Mouse (Mus musculus): ENCODE measurements around the gene Galnt15. TPM values are rescaled to one million over a fixed set of nuclear protein-coding genes. Genes with fewer than 3 reads are reported as not detected.

Gene Galnt15
- polyA plus RNA-seq, 1 experiment from 2014 or later: 0.04 TPM

GRCm38 (mm10) chr14:32098951-32099350 lies 70.2 kb downstream of the Galnt15 start:
- no peak overlapping the region for H3K4me3 ChIP-seq
- WGBS: 98% methylated on average over 3 of the region's 3 CpGs
- DNase-seq (ENCODE audit: low spot score): no peak
- H3K4me1 ChIP-seq: no peaks in the 10 kb centered on the region
- H3K27ac ChIP-seq: no peak overlapping the region
- peaks cover 88% of the 10 kb centered on the region for H3K36me3 ChIP-seq
- H3K27me3 ChIP-seq (ENCODE audit: low read depth, poor library complexity, severe bottlenecking): no peaks in the 10 kb centered on the region
- no peaks in the 10 kb centered on the region for H3K9me3 ChIP-seq (replicated peaks)

GRCm38 (mm10) chr14:32103556-32103955 lies 74.8 kb downstream of the Galnt15 start:
- Histone ChIP-seq H3K27ac (no peak overlapping the region), H3K4me1 (no peaks in the 10 kb centered on the region), H3K4me3 (no peak overlapping the region), H3K36me3 (peaks cover 43% of the 10 kb centered on the region), H3K27me3 (ENCODE audit: low read depth, poor library complexity, severe bottlenecking) (no peaks in the 10 kb centered on the region), H3K9me3 (replicated peaks) (no peaks in the 10 kb centered on the region)
- no peak for DNase-seq (ENCODE audit: low spot score)
- WGBS: 81% methylated on average over 4 of the region's 4 CpGs

GRCm38 (mm10) chr14:32105663-32106062 lies 76.9 kb downstream of the Galnt15 start:
- WGBS: 61% methylated on average over 7 of the region's 7 CpGs
- no peaks in the 10 kb centered on the region for H3K9me3 ChIP-seq (replicated peaks)

GRCm38 (mm10) chr14:32106911-32107310 lies 78.1 kb downstream of the Galnt15 start:
- Histone ChIP-seq H3K36me3 (peaks cover 13% of the 10 kb centered on the region), H3K27ac (no peak overlapping the region), H3K4me3 (no peak overlapping the region), H3K4me1 (no peaks in the 10 kb centered on the region), H3K27me3 (ENCODE audit: low read depth, poor library complexity, severe bottlenecking) (no peaks in the 10 kb centered on the region), H3K9me3 (replicated peaks) (no peaks in the 10 kb centered on the region)
- WGBS: 90% methylated on average over 4 of the region's 4 CpGs
- no peak for DNase-seq (ENCODE audit: low spot score)

More at GRCm38 (mm10) chr14:32105663-32106062, 76.9 kb downstream of the Galnt15 start:
- no peak overlapping the region for H3K4me3 ChIP-seq
- H3K36me3 ChIP-seq: peaks cover 22% of the 10 kb centered on the region
- H3K27me3 ChIP-seq (ENCODE audit: low read depth, poor library complexity, severe bottlenecking): no peaks in the 10 kb centered on the region
- DNase-seq (ENCODE audit: low spot score): no peak
- H3K27ac ChIP-seq: no peak overlapping the region
- no peaks in the 10 kb centered on the region for H3K4me1 ChIP-seq

Other genes starting within 250 kb of the Galnt15 start
- gene Ankrd28, start 198.3 kb upstream of the Galnt15 start, polyA plus RNA-seq (2016; fragmentation: Nextera tagmentation; extraction: Ambion mirVana): 8.5 and 10.1 TPM in 2 replicates
- 14.2 and 17.4 TPM in 2 replicates for gene Oxnad1, start 56.4 kb downstream of the Galnt15 start, polyA plus RNA-seq (2016; fragmentation: Nextera tagmentation; extraction: Ambion mirVana)
- gene Dph3, start 56.7 kb downstream of the Galnt15 start, polyA plus RNA-seq (2016; fragmentation: Nextera tagmentation; extraction: Ambion mirVana): 81.4 and 103 TPM in 2 replicates
- gene Msmb, start 113.0 kb downstream of the Galnt15 start, polyA plus RNA-seq (2016; fragmentation: Nextera tagmentation; extraction: Ambion mirVana): not detected in 2 replicates
- gene Ncoa4, start 130.9 kb downstream of the Galnt15 start, polyA plus RNA-seq (2016; fragmentation: Nextera tagmentation; extraction: Ambion mirVana): 61.3 and 67.2 TPM in 2 replicates
- gene Timm23, start 172.9 kb downstream of the Galnt15 start, polyA plus RNA-seq (2016; fragmentation: Nextera tagmentation; extraction: Ambion mirVana): 353 and 441 TPM in 2 replicates
- gene Parg, start 173.0 kb downstream of the Galnt15 start, polyA plus RNA-seq (2016; fragmentation: Nextera tagmentation; extraction: Ambion mirVana): 52.4 and 56.0 TPM in 2 replicates